Mouse (Mus musculus): ENCODE data around the gene Rln1.

DNA sequence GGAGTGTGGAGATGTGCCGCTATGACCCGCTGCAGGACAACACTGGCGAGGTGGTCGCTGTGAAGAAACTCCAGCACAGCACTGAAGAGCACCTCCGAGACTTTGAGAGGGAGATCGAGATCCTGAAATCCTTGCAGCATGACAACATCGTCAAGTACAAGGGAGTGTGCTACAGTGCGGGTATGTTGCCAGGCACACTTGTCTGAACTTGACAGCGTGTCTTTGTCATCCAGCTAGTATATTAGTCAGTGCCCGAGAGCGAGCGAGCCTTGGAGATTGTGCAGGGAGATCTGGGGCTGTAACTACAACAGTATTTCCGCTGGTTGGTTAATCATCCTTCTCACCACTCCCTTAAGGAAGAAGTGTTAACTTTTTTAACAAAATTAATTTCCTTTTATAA is 33.6 kb downstream of the Rln1 start:
- TF ChIP-seq CTCF (IDR thresholded peaks at IDR 0.05; ENCODE audit: low read depth, low read length) (no peak), TAL1 (conservative IDR thresholded peaks at IDR 0.05; ENCODE audit: low read depth, low read length) (no peak), GATA1 (IDR thresholded peaks at IDR 0.05; ENCODE audit: borderline replicate concordance, low read length) (no peak), GATA2 (IDR thresholded peaks at IDR 0.05; ENCODE audit: borderline replicate concordance, low read depth, low read length) (no peak)

Data from G1E (cell line).